Mouse (Mus musculus): ENCODE data around the gene Dad1. TPM values are rescaled to one million over a fixed set of nuclear protein-coding genes. Genes with fewer than 3 reads are reported as not detected.

Gene Dad1
- polyA plus RNA-seq, 1 experiment from 2014 or later: 309 TPM

DNA sequence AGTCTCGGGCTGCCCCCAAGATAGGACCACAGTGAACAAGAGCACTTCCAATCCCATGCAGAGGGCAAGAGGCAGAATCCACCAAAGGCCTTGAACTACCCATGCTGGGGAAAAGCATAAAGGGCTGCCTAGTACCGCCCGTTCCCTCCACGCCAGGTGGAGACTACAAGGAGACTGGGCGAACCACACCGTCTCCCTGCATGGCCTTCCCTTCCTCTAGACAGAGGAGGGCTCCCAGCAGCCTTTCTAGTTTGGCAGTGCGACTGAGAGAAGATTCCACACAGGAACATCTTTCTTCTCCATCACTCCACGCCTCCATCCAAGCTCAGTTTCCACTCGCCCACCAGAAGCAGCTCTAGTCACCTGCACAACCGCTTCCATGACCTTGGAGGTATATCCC is 14.1 kb upstream of the Dad1 start:
- ATAC-seq (replicated peaks; ENCODE audit: low FRiP score) (no peak), DNase-seq (ENCODE audit: low spot score) (no peak)
- H3K4me1 ChIP-seq (replicated peaks; ENCODE audit: control insufficient read depth, insufficient read depth, low read length): no peaks in the 10 kb centered on the region
- H3K4me2 ChIP-seq: no peak overlapping the region
- WGBS: 86% methylated on average over 10 of the region's 10 CpGs
- peaks cover 6% of the 10 kb centered on the region; the same call in 1 of the 2 replicates for H3K36me3 ChIP-seq (ENCODE audit: control insufficient read depth, insufficient read depth, low read length)
- H3K4me3 ChIP-seq (ENCODE audit: low read depth, low read length): no peak overlapping the region
- no peaks in the 10 kb centered on the region for H3K9me3 ChIP-seq (ENCODE audit: control insufficient read depth, low read length)
- H3K27me3 ChIP-seq (replicated peaks; ENCODE audit: control insufficient read depth, insufficient read depth, low read length): no peaks in the 10 kb centered on the region
- no peak overlapping the region for H3K9ac ChIP-seq (ENCODE audit: low read depth, low read length)
- H3K27ac ChIP-seq (ENCODE audit: low read depth, low read length): no peak overlapping the region

DNA sequence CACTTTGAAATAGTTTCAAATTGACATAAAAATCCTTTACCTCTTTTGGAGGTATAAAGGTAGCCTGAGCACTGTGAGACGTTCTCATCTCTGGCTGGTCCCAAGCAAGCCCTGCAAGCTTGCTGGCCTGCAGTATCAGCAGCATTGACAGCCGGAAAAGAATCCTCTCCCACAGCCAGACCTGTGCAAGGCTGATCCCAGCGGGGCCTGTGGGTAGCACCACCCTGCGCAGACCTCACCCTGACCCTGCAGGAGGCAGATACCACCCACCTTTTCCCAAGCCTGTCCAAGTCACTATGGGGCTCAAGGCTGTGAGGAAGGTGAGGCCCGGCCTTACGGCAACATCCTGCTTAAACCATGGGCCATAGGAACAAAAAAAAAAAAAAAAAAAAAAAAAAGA is 12.0 kb upstream of the Dad1 start:
- no peaks in the 10 kb centered on the region for H3K9me3 ChIP-seq (ENCODE audit: control insufficient read depth, low read length)
- DNase-seq (ENCODE audit: low spot score): no peak
- no peak for ATAC-seq (replicated peaks; ENCODE audit: low FRiP score)
- WGBS: 73% methylated on average over 6 of the region's 6 CpGs
- H3K27ac ChIP-seq (ENCODE audit: low read depth, low read length): no peak overlapping the region
- no peak overlapping the region for H3K4me3 ChIP-seq (ENCODE audit: low read depth, low read length)
- H3K27me3 ChIP-seq (replicated peaks; ENCODE audit: control insufficient read depth, insufficient read depth, low read length): no peaks in the 10 kb centered on the region
- H3K9ac ChIP-seq (ENCODE audit: low read depth, low read length): no peak overlapping the region
- no peaks in the 10 kb centered on the region for H3K4me1 ChIP-seq (replicated peaks; ENCODE audit: control insufficient read depth, insufficient read depth, low read length)
- H3K4me2 ChIP-seq: no peak overlapping the region
- H3K36me3 ChIP-seq (ENCODE audit: control insufficient read depth, insufficient read depth, low read length): peaks cover 6% of the 10 kb centered on the region; the same call in 1 of the 2 replicates

DNA sequence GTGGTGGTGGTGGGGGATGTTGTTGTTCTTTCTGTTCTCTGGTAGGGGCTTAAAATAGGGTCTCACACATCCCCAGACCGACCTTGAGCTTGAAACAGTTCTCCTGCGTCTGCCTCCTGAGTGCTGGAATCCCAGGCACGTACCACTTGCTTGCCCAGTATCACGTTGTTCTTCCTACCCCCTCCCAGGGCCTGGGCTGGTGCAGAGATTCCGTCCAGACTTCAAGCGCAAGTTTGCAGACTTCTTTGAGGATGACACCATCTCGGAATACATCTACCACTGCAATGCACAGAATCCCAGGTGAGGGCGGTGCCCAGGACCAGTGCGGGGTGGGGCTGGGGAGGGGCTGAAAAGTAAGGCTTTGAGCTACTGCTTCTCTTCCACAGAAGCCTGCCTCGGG is 11.2 kb upstream of the Dad1 start:
- Histone ChIP-seq H3K4me1 (replicated peaks; ENCODE audit: control insufficient read depth, insufficient read depth, low read length) (0 out of 2 replicates have a peak, but pooled peaks cover under 1% of the 10 kb centered on the region), H3K4me3 (ENCODE audit: low read depth, low read length) (no peak overlapping the region)

DNA sequence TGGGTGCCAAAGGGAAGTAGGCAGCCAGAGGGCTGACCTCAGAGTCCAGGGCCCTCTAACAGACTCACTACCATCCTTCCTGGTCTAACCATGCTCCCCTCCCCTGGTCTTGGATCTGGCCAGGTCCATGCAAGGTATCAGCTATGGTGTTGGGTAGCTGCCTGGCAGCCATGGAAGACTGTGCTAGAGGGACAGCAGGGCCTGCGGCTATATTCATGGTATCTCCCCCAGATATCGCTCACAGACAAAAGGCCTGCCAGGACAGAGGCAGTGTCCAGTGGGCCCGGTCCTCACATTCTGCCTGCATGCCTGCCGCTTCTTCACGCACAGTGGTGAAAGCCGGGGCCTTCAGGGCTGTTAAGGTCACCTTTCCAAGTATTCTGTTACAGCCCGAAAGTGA is 10.3 kb upstream of the Dad1 start:
- DNase-seq (ENCODE audit: low spot score) (no peak), ATAC-seq (replicated peaks; ENCODE audit: low FRiP score) (no peak)
- Histone ChIP-seq H3K9me3 (ENCODE audit: control insufficient read depth, low read length) (no peaks in the 10 kb centered on the region), H3K27ac (ENCODE audit: low read depth, low read length) (no peak overlapping the region), H3K9ac (ENCODE audit: low read depth, low read length) (no peak overlapping the region), H3K4me1 (replicated peaks; ENCODE audit: control insufficient read depth, insufficient read depth, low read length) (peaks cover 10% of the 10 kb centered on the region; the same call in 1 of the 2 replicates), H3K4me2 (no peak overlapping the region), H3K27me3 (replicated peaks; ENCODE audit: control insufficient read depth, insufficient read depth, low read length) (no peaks in the 10 kb centered on the region), H3K36me3 (ENCODE audit: control insufficient read depth, insufficient read depth, low read length) (peaks cover 6% of the 10 kb centered on the region; the same call in 1 of the 2 replicates), H3K4me3 (ENCODE audit: low read depth, low read length) (no peak overlapping the region)
- 93% methylated on average over 7 of the region's 7 CpGs for WGBS

More for the DNA sequence above, 11.2 kb upstream of the Dad1 start:
- 71% methylated on average over 10 of the region's 10 CpGs for WGBS
- Histone ChIP-seq H3K27ac (ENCODE audit: low read depth, low read length) (no peak overlapping the region), H3K9me3 (ENCODE audit: control insufficient read depth, low read length) (no peaks in the 10 kb centered on the region), H3K27me3 (replicated peaks; ENCODE audit: control insufficient read depth, insufficient read depth, low read length) (no peaks in the 10 kb centered on the region), H3K4me2 (no peak overlapping the region), H3K36me3 (ENCODE audit: control insufficient read depth, insufficient read depth, low read length) (peaks cover 6% of the 10 kb centered on the region; the same call in 1 of the 2 replicates), H3K9ac (ENCODE audit: low read depth, low read length) (no peak overlapping the region)
- ATAC-seq (replicated peaks; ENCODE audit: low FRiP score): no peak
- no peak for DNase-seq (ENCODE audit: low spot score)

DNA sequence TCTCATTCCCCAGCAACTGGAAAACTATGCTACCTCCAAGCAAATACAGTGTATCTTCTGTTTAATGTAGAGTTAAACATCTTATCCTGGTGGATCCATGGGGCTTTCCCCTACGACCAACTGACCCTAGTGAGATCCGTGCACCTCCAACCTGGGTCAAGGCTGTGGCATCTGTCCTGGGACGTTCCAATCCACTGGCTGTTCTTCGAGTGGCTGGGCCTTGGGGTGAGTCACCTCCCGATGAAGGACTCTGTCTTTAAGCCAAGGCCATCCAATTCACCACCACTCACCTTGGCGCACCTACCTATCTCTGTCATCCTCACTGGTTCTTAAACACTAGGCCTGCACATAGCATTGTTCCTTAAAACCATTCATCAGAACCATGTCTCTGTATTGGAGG is 9.2 kb upstream of the Dad1 start:
- ATAC-seq (replicated peaks; ENCODE audit: low FRiP score): no peak
- no peak overlapping the region for H3K9ac ChIP-seq (ENCODE audit: low read depth, low read length)
- H3K27me3 ChIP-seq (replicated peaks; ENCODE audit: control insufficient read depth, insufficient read depth, low read length): no peaks in the 10 kb centered on the region
- no peak overlapping the region for H3K27ac ChIP-seq (ENCODE audit: low read depth, low read length)
- DNase-seq (ENCODE audit: low spot score): no peak
- no peak overlapping the region for H3K4me2 ChIP-seq
- no peaks in the 10 kb centered on the region for H3K9me3 ChIP-seq (ENCODE audit: control insufficient read depth, low read length)
- no peak overlapping the region for H3K4me3 ChIP-seq (ENCODE audit: low read depth, low read length)
- H3K4me1 ChIP-seq (replicated peaks; ENCODE audit: control insufficient read depth, insufficient read depth, low read length): peaks cover 16% of the 10 kb centered on the region
- peaks cover 3% of the 10 kb centered on the region; the same call in 1 of the 2 replicates for H3K36me3 ChIP-seq (ENCODE audit: control insufficient read depth, insufficient read depth, low read length)
- 83% methylated on average over 6 of the region's 6 CpGs for WGBS

DNA sequence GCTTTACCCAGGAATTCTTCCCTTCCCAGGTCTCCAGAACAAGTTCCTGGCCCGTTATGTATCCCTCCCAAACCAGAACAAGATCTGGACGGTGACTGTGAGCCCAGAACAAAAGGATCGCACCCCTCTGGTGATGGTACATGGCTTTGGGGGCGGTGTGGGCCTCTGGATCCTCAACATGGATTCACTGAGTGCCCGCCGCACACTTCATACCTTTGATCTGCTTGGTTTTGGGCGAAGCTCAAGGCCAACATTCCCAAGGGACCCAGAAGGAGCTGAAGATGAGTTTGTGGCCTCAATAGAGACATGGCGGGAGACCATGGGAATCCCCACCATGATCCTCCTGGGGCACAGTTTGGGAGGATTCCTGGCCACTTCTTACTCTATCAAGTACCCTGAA is 8.7 kb upstream of the Dad1 start:
- H3K4me3 ChIP-seq (ENCODE audit: low read depth, low read length): no peak overlapping the region
- no peaks in the 10 kb centered on the region for H3K9me3 ChIP-seq (ENCODE audit: control insufficient read depth, low read length)
- ATAC-seq (replicated peaks; ENCODE audit: low FRiP score) (no peak), DNase-seq (ENCODE audit: low spot score) (peak; percentile 9)
- WGBS: 87% methylated on average over 8 of the region's 8 CpGs
- H3K27ac ChIP-seq (ENCODE audit: low read depth, low read length): no peak overlapping the region
- no peak overlapping the region for H3K4me2 ChIP-seq
- no peaks in the 10 kb centered on the region for H3K27me3 ChIP-seq (replicated peaks; ENCODE audit: control insufficient read depth, insufficient read depth, low read length)
- peaks cover 16% of the 10 kb centered on the region for H3K4me1 ChIP-seq (replicated peaks; ENCODE audit: control insufficient read depth, insufficient read depth, low read length)
- peaks cover 3% of the 10 kb centered on the region; the same call in 1 of the 2 replicates for H3K36me3 ChIP-seq (ENCODE audit: control insufficient read depth, insufficient read depth, low read length)
- no peak overlapping the region for H3K9ac ChIP-seq (ENCODE audit: low read depth, low read length)

DNA sequence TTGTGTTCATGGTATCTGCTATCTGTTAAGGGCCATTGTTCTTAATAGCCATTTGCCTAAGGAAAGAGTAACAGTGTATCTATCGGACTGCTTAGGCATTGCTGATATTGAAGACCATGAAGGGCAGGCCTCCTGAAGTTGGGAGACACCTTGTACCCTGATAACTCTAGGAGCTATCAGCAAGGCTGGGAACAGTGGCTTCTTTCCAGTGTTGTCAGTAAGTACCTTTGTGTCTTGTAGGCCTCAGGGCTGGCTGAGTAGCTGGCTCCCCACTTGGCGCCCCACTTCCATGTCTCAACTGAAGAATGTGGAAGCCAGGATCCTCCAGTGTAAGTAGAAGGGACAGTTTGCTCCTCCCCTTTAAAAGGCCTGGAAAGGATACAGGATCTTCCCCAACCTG is 7.5 kb upstream of the Dad1 start:
- no peak overlapping the region for H3K4me3 ChIP-seq (ENCODE audit: low read depth, low read length)
- H3K4me2 ChIP-seq: no peak overlapping the region
- peak; percentile 28 for DNase-seq (ENCODE audit: low spot score)
- 91% methylated on average over 2 of the region's 2 CpGs for WGBS
- no peaks in the 10 kb centered on the region for H3K27me3 ChIP-seq (replicated peaks; ENCODE audit: control insufficient read depth, insufficient read depth, low read length)
- H3K9ac ChIP-seq (ENCODE audit: low read depth, low read length): no peak overlapping the region
- H3K27ac ChIP-seq (ENCODE audit: low read depth, low read length): no peak overlapping the region
- no peak for ATAC-seq (replicated peaks; ENCODE audit: low FRiP score)
- H3K36me3 ChIP-seq (ENCODE audit: control insufficient read depth, insufficient read depth, low read length): peaks cover 3% of the 10 kb centered on the region; the same call in 1 of the 2 replicates
- peaks cover 16% of the 10 kb centered on the region for H3K4me1 ChIP-seq (replicated peaks; ENCODE audit: control insufficient read depth, insufficient read depth, low read length)
- no peaks in the 10 kb centered on the region for H3K9me3 ChIP-seq (ENCODE audit: control insufficient read depth, low read length)

DNA sequence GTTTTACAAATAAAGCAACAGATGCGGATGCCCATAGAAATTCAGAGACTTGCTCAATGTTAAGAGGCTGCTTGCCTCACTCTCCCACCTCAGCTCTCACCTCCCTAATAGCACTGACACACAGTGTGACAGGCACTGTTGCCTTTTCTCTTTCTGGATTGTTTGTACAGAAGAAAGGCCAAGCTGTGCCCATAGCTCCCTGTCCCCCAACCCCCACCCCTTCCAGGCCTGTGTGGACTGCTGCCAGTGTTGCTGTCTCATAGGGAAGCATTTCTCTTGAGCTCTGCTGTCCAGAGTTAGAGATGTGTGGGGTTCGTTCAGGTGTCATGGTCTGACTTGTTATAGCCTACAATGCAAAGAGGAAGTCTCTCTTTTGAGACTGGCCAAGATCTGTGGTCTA is 6.3 kb upstream of the Dad1 start:
- H3K27me3 ChIP-seq (replicated peaks; ENCODE audit: control insufficient read depth, insufficient read depth, low read length): no peaks in the 10 kb centered on the region
- H3K4me1 ChIP-seq (replicated peaks; ENCODE audit: control insufficient read depth, insufficient read depth, low read length): peaks cover 16% of the 10 kb centered on the region
- no peak overlapping the region for H3K9ac ChIP-seq (ENCODE audit: low read depth, low read length)
- H3K27ac ChIP-seq (ENCODE audit: low read depth, low read length): no peak overlapping the region
- H3K9me3 ChIP-seq (ENCODE audit: control insufficient read depth, low read length): no peaks in the 10 kb centered on the region
- ATAC-seq (replicated peaks; ENCODE audit: low FRiP score) (no peak), DNase-seq (ENCODE audit: low spot score) (peak; percentile 26)
- 72% methylated on average over 2 of the region's 2 CpGs for WGBS
- H3K36me3 ChIP-seq (ENCODE audit: control insufficient read depth, insufficient read depth, low read length): peaks cover 3% of the 10 kb centered on the region; the same call in 1 of the 2 replicates
- H3K4me3 ChIP-seq (ENCODE audit: low read depth, low read length): no peak overlapping the region
- peak overlapping the region; percentile 90; the same call in 1 of the 2 replicates for H3K4me2 ChIP-seq

DNA sequence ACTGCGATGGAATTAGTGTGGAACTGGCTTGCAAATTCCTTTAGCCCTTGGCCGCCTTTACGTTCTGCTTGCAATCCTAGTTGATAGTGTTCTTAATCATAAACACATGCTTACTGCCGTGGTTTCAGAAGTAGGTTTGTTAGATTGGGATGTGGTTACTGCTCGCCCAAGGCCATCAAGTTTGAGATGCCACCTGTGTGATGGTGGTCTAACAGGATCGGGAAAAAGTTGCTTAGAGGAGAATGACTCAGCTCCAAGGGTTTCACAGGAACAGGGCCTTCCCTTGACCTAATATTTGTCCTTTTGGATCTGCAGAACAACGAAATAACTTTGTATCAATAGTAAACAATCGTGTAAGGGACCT is 5.8 kb upstream of the Dad1 start:
- Histone ChIP-seq H3K4me3 (ENCODE audit: low read depth, low read length) (peak overlapping the region; percentile 65), H3K27me3 (replicated peaks; ENCODE audit: control insufficient read depth, insufficient read depth, low read length) (no peaks in the 10 kb centered on the region), H3K4me2 (peak overlapping the region; percentile 90), H3K9me3 (ENCODE audit: control insufficient read depth, low read length) (no peaks in the 10 kb centered on the region), H3K36me3 (ENCODE audit: control insufficient read depth, insufficient read depth, low read length) (peaks cover 3% of the 10 kb centered on the region; the same call in 1 of the 2 replicates), H3K9ac (ENCODE audit: low read depth, low read length) (peak overlapping the region; percentile 68), H3K27ac (ENCODE audit: low read depth, low read length) (0 out of 2 replicates have a peak overlapping the region, but pooled peaks have one; percentile 46), H3K4me1 (replicated peaks; ENCODE audit: control insufficient read depth, insufficient read depth, low read length) (peaks cover 16% of the 10 kb centered on the region)
- DNase-seq (ENCODE audit: low spot score) (no peak), ATAC-seq (replicated peaks; ENCODE audit: low FRiP score) (no peak; the same call in 1 of the 2 replicates)
- WGBS: 23% methylated on average over 8 of the region's 8 CpGs
